Mouse (Mus musculus) lung, postnatal 0 days (tissue): ENCODE results near the gene Draxin. TPM values are rescaled to one million over a fixed set of nuclear protein-coding genes. Genes with fewer than 3 reads are reported as not detected.

ENCODE experiments used
- ATAC-seq: fragments of 200-750 bp; cut with Nextera tagmentation; 2 replicates; pipeline ENCODE4 v1.8.0; 2017; ENCODE audit warnings: moderate library complexity
- DNase-seq: peaks from one replicate; pipeline ENCODE4 v3.0.0-alpha.2; 2016; ENCODE audit warnings: low spot score
- H3K27ac ChIP-seq: fragments of 300-500 bp; sonication (generic); 2 replicates; pipeline ENCODE4 v1.5.1; 2014; ENCODE audit warnings: antibody characterized with exemption, mild to moderate bottlenecking, low read length, mixed read lengths
- H3K27me3 ChIP-seq: fragments of 300-500 bp; sonication (generic); replicated peaks from 2 replicates; pipeline ENCODE4 v1.6.1; 2014; ENCODE audit warnings: low read length, mixed read lengths; ENCODE audit not compliant: insufficient read depth
- H3K36me3 ChIP-seq: fragments of 300-500 bp; sonication (generic); 2 replicates; pipeline ENCODE4 v1.6.1; 2014; ENCODE audit warnings: low read length, mixed read lengths; ENCODE audit not compliant: insufficient read depth
- H3K4me1 ChIP-seq: fragments of 300-500 bp; sonication (generic); 2 replicates; pipeline ENCODE4 v1.6.1; 2014; ENCODE audit warnings: antibody characterized with exemption, low read depth, low read length, mixed read lengths; ENCODE audit not compliant: insufficient read depth
- H3K4me2 ChIP-seq: fragments of 300-500 bp; sonication (generic); replicated peaks from 2 replicates; pipeline ENCODE4 v1.6.1; 2014; ENCODE audit warnings: low read depth, mild to moderate bottlenecking, low read length, moderate library complexity, mixed read lengths
- H3K4me3 ChIP-seq: fragments of 300-500 bp; sonication (generic); 2 replicates; pipeline ENCODE4 v1.5.1; 2014; ENCODE audit warnings: low read depth, low read length
- H3K9ac ChIP-seq: fragments of 300-500 bp; sonication (generic); replicated peaks from 2 replicates; pipeline ENCODE4 v1.6.1; 2014; ENCODE audit warnings: low read depth, mild to moderate bottlenecking
- H3K9me3 ChIP-seq: fragments of 300-500 bp; sonication (generic); 2 replicates; pipeline ENCODE4 v1.6.1; 2016; ENCODE audit warnings: low read length, mixed read lengths
- CTCF ChIP-seq: IDR thresholded peaks from 2 replicates; pipeline ENCODE4 v1.5.1; 2016; ENCODE audit warnings: antibody characterized with exemption, mild to moderate bottlenecking
- EP300 ChIP-seq: IDR thresholded peaks from 2 replicates; pipeline ENCODE4 v1.6.1; 2016; ENCODE audit warnings: antibody characterized with exemption, mild to moderate bottlenecking, control low read depth
- WGBS: fragments of 180-500 bp; shearing (Covaris S2); extraction: QIAGEN DNeasy Blood & Tissue Kit; methylation state at CpG from one replicate; pipeline ENCODE4 v1.1.7; 2014; 5-methylcytosine and 5-hydroxymethylcytosine counted together
- polyA plus RNA-seq: library from polyadenylated mRNA; unstranded; fragments of >200 nt; fragmentation: Nextera tagmentation; extraction: Ambion mirVana; gene quantifications from 2 replicates; pipeline ENCODE4 v1.2.1, GENCODE M21; 2015

The Draxin gene
- polyA plus RNA-seq, 1 experiment from 2014 or later, result 0.06 TPM

DNA sequence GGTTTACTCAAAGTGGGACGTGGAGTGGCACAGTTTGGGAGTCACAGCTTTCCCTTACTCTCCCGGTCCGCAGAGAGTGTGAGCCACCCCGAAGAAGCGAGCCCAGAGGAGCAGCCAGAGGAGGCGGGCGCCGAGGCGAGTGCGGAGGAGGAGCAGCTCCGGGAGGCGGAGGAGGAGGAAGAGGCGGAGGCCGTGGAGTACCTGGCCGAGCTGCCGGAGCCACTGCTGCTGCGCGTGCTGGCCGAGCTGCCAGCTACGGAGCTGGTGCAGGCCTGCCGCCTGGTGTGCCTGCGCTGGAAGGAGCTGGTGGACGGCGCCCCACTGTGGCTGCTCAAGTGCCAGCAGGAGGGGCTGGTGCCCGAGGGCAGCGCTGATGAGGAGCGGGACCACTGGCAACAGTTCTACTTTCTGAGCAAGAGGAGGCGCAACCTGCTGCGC, 33.5 kb upstream of the Draxin start:
- H3K27me3 ChIP-seq, result peaks cover 54% of the 10 kb centered on the region
- no peak overlapping the region for H3K9ac ChIP-seq
- peak overlapping the region; percentile 49 for H3K4me2 ChIP-seq
- H3K4me3 ChIP-seq, result peak overlapping the region; percentile 16; the same call in 1 of the 2 replicates
- TF ChIP-seq CTCF, result peak; percentile 94
- no peak for TF ChIP-seq EP300
- no peaks in the 10 kb centered on the region for H3K36me3 ChIP-seq
- H3K27ac ChIP-seq, result no peak overlapping the region
- ATAC-seq (peak; percentile 72), DNase-seq (peak; percentile 89)
- no peaks in the 10 kb centered on the region for H3K9me3 ChIP-seq
- WGBS, result 2% methylated on average over 23 of the region's 29 CpGs
- peaks cover 5% of the 10 kb centered on the region; the same call in 1 of the 2 replicates for H3K4me1 ChIP-seq

DNA sequence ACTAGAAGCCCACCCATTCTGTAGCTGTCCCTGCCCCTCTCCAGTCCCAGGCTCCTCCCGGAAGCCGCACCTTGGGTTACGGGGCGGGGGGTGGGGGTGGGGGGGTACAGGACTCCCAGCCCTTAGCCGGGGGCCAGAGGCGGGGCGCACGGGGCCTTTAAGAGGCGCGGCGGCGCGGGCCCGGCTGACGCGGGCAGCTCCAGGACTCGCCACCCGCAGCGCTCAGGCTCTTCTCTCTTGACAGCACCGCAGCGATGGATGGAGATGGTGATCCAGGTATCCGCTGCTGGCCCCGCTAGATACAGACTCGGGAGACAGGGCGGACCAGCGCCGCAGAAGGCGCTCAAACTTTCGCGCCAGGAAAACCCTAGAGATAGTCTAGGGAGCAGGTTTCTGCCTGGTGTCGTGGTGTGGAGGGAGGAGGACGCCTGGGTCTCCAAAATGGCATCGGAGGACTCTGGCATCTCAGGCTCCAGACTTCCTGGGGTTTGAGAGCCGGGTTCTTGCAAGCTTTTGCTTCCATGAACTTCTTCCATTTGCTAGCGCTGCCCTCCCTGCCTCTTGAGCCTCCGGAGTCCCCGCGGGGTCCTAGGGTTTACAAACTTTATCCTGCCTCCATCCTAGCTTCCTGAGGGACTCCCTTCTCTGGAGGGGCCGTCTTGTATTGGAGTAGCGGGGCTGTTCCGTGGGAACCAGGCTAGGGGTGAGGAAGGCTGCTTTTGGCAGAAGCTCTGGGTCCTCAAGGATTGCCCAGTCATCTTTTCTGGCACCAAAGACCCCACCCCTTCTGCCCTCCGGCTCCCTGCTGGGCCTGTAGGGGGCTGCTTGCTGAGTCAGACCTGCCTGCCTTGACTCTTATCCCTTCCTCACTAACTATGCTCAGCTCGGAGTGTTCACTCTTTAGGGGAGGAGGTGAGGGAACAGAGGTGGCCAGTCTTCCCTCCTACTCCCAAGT, 30.2 kb upstream of the Draxin start, which contains the start of the genes Fbxo44 and Fbxo2:
Gene Fbxo44 (minus strand): TSS at position 47 of the 955 bp plus-strand sequence.
Gene Fbxo2 (plus strand): TSS at position 186 of the 955 bp plus-strand sequence.
- 2% methylated on average over 43 of the region's 43 CpGs for WGBS
- Histone ChIP-seq H3K4me3 (peak within 1 kb of the TSS; percentile 53), H3K9ac (peak within 1 kb of the TSS; percentile 44), H3K36me3 (no peaks in the 10 kb centered on the region), H3K4me2 (peak within 1 kb of the TSS; percentile 97), H3K4me1 (peaks cover 6% of the 10 kb centered on the region; the same call in 1 of the 2 replicates), H3K27ac (peak within 1 kb of the TSS; percentile 74), H3K9me3 (no peaks in the 10 kb centered on the region), H3K27me3 (peaks cover 40% of the 10 kb centered on the region)
- ATAC-seq (peak; percentile 29), DNase-seq (no peak)
- TF ChIP-seq CTCF (no peak), EP300 (no peak)

DNA sequence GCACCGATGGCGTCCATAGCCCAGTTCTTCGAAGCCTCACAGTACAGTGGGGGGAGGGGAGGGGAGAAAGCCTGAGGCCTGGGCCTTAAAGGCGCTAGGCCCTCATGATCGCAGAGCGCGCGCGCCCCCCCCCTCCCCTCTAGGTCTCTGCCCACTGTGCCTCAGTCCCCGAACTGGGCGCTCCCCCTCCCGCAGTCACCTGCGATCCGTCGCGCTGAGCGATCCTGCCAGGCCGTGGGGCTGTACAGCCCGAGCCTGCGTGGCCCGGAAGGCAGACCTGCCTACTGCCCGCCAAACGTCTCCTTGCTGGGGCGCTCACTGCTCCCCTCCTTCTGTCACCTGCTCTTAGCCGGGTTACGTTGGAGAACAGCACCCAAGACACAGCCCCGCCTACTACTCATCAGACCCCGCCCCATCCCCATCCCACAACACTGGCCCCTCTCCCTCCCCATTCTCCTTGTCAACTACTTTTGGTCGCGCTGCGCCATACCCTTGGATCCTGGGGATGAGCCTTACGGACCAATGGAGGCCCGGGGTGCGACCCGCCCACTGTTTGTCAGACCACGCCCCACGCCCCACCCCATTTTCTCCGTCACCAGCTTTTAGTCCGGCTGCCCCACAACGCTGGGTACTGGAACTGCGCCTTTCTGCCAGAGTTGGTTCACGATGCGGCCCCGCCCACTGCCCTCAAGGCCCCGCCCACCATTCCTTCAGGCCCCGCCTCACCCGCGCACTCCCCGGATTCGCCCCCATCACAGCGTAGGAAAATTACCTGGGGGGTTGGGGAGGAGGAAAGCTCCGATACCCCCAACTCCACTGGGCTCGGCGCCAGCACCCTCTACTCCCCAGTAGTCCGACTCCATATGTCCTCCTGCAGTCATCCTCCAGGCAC, 29.3 kb upstream of the Draxin start:
- WGBS, result under 1% methylated on average over 44 of the region's 55 CpGs
- no peaks in the 10 kb centered on the region for H3K36me3 ChIP-seq
- peaks cover 31% of the 10 kb centered on the region for H3K27me3 ChIP-seq
- peak; percentile 96 for DNase-seq
- H3K9me3 ChIP-seq, result no peaks in the 10 kb centered on the region
- peak overlapping the region; percentile 74 for H3K27ac ChIP-seq
- peak overlapping the region; percentile 44 for H3K9ac ChIP-seq
- TF ChIP-seq EP300, result no peak
- peak; percentile 49 for TF ChIP-seq CTCF
- H3K4me2 ChIP-seq, result peak overlapping the region; percentile 97
- peak overlapping the region; percentile 53 for H3K4me3 ChIP-seq
- peaks cover 6% of the 10 kb centered on the region; the same call in 1 of the 2 replicates for H3K4me1 ChIP-seq
- peak; percentile 91 for ATAC-seq

DNA sequence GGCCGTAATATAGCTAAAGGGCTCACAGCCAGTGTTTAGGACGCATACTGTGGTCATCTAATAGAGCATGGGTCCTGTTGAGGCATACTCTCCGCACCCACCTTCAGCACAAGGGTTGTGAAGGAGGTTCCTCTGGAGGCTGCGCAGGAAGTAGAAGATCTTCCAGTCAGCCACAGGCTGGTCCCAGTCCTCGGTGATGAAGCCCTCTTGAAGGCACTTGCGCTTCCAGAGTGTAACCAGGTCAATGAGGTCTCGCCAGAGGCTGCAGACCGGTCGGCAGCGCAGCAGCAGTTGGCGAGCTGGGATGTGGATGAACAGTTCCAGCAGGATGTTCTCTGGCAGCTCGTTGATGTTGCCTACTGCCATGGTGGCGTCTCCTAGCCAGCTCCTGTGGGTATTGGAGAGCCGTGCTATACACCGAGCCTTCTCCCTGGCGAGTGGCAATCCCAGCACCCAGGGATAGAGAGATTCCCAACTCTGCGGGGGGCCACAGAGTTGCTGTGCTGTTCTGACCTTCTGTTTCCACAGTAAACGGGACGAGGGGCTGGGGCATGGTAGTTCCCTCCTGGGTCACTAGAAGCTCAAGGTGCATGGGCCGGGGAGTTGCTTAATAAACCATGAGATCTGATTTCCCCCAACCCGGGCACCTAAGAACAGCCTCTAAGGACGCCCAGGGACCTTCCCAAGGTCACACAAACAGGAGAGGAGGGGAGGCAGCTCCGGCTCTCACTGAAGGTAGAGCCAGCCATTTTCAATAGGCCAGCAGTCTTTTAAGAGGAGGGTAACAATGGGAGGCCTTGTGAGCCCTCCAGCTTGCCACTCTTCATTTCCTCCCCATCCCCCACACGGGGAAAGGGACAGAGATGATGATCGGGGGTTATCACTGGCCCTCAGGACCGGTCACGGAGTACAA, 28.2 kb upstream of the Draxin start:
- ATAC-seq (no peak), DNase-seq (no peak)
- peak overlapping the region; percentile 97 for H3K4me2 ChIP-seq
- H3K9ac ChIP-seq, result no peak overlapping the region; the same call in 1 of the 2 replicates
- H3K27ac ChIP-seq, result no peak overlapping the region
- no peaks in the 10 kb centered on the region for H3K36me3 ChIP-seq
- peaks cover 20% of the 10 kb centered on the region for H3K27me3 ChIP-seq
- no peaks in the 10 kb centered on the region for H3K9me3 ChIP-seq
- TF ChIP-seq CTCF, result no peak
- no peak for TF ChIP-seq EP300
- 32% methylated on average over 27 of the region's 27 CpGs for whole genome bisulfite sequencing
- peak overlapping the region; percentile 53 for H3K4me3 ChIP-seq
- H3K4me1 ChIP-seq, result peaks cover 6% of the 10 kb centered on the region; the same call in 1 of the 2 replicates

DNA sequence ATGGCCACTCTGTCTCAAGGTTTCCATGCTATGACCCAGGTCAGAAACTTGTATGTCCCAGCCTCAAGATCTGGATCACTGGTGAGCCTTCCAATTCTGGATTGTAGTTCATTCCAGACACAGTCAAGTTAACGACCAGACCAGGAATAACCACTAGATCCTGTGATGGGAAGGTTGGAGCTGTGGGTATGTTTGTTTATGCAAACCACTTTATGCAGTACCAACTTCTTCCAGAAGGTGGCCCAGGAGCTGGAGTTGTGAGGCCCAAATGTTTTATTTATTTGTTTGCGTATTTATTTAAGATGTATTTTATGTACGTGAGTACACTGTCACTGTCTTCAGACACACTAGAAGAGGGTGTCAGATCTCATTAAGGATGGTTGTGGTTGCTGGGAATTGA, 24.5 kb upstream of the Draxin start:
- DNase-seq (peak; percentile 37), ATAC-seq (no peak)
- Histone ChIP-seq H3K9me3 (no peaks in the 10 kb centered on the region), H3K27me3 (no peaks in the 10 kb centered on the region), H3K9ac (no peak overlapping the region), H3K36me3 (no peaks in the 10 kb centered on the region), H3K4me3 (no peak overlapping the region), H3K4me2 (no peak overlapping the region), H3K27ac (no peak overlapping the region), H3K4me1 (peaks cover 6% of the 10 kb centered on the region; the same call in 1 of the 2 replicates)
- 47% methylated on average over 3 of the region's 3 CpGs for whole genome bisulfite sequencing
- no peak for TF ChIP-seq EP300
- TF ChIP-seq CTCF, result peak; percentile 70
